Mouse (Mus musculus) ES-E14 (cell line): ENCODE measurements around the gene Il1rap.

ENCODE experiments used
- CHD2 ChIP-seq: IDR thresholded peaks from 2 replicates; pipeline ENCODE4 v1.6.1; 2014; ENCODE audit warnings: mild to moderate bottlenecking, low read depth, low read length, inconsistent platforms
- HCFC1 ChIP-seq: IDR thresholded peaks from 2 replicates; pipeline ENCODE4 v1.6.1; 2012; ENCODE audit warnings: low read length, inconsistent platforms, borderline replicate concordance; ENCODE audit not compliant: insufficient read depth
- MAFK ChIP-seq: IDR thresholded peaks from 2 replicates; pipeline ENCODE4 v1.6.1; 2014; ENCODE audit warnings: mild to moderate bottlenecking, low read depth, low read length, inconsistent platforms; ENCODE audit not compliant: insufficient read depth
- ZNF384 ChIP-seq: IDR thresholded peaks from 2 replicates; pipeline ENCODE4 v1.6.1; 2012; ENCODE audit warnings: low read depth, low read length, inconsistent platforms

- TF ChIP-seq CHD2 (no peak), ZNF384 (no peak), MAFK (no peak), HCFC1 (no peak)
Observed at GRCm38 (mm10) chr16:26705658-26706371, 124.3 kb downstream of the Il1rap start.
